Mouse (Mus musculus): ENCODE measurements around the gene Rhbdl2. TPM values are rescaled to one million over a fixed set of nuclear protein-coding genes. Genes with fewer than 3 reads are reported as not detected.

Gene Rhbdl2
- polyA plus RNA-seq (2017; shearing (Covaris generic)): 0.35 TPM

DNA sequence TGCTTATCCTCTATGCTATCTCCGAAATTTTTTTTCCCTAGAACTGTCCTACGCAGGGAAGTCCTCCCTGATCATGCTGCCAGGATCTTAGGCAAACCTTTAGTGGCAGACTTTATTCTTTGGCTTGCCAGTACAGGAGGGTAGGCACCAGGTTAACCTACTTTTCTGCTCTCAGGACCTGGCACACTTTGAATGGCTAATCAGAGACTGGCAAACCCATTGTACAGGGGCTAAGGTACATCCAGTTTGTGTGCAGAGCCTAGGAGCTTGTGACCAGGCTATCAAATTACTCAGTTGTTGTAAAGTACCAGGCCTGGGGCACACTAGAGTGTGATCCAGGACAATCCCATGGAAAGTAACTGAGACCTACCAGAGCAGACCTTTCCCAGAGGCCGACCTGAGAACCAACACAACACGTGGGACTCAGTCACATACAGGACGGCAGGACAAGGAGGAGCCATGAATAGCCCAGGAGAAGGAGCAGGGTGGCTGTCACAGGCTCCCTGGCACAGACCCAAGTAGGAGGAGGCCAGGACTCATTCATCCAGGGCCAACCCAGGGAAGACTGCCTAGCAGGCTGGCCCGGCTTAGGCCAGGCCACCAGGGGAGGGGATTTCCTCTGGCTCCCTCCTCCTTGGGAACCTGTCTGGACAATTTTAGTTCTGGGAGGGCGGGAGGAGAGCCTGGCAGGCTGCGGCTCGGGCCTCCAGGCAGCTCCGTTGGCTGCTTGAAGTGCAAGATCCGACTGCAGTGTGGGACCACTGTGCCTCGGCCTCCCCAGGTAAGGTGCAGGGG lies at the start of gene Rhbdl2:
Gene Rhbdl2, plus strand, starts transcription at position 684 of the 795 bp plus-strand sequence.

GRCm38 (mm10) chr4:123750152-123750651 lies 37.5 kb upstream of the Rhbdl2 start, which contains the start of gene Akirin1:
Gene Akirin1 (minus strand): TSS chr4:123750345.

DNA sequence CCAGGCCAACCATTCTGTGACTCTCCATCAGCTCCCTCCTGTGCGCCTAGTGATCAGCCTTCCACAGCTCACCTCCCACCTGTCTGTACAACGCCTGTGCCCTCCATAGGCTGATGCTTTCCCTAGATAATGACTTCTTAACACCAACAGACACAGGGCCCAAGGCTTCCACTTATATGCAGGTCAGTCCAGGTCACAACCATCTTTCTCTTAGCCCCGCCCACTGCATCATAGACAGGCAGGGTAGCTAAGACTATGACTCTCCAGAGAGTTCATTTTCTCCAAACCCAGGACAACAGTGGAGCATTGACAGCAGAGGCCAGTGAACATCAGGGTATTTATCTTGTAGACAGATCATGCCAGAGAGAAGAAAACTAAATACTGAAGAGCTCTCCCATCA lies 71.7 kb downstream of the Rhbdl2 start, which contains the start of gene 4933427I04Rik:
Gene 4933427I04Rik, plus strand, starts transcription at position 301 of the 400 bp plus-strand sequence.

Other genes with a start within 250 kb of the Rhbdl2 start
- 184 TPM for gene Macf1, start 103.5 kb upstream of the Rhbdl2 start, polyA plus RNA-seq (2017; shearing (Covaris generic))
- 161 TPM for gene Ndufs5, start 69.7 kb upstream of the Rhbdl2 start, polyA plus RNA-seq (2017; shearing (Covaris generic))
- gene Akirin1, start 37.5 kb upstream of the Rhbdl2 start, polyA plus RNA-seq (2017; shearing (Covaris generic)): 18.9 TPM
- gene 4933427I04Rik, start 71.8 kb downstream of the Rhbdl2 start, polyA plus RNA-seq (2017; shearing (Covaris generic)): not detected
- gene Mycbp, start 117.0 kb downstream of the Rhbdl2 start, polyA plus RNA-seq (2017; shearing (Covaris generic)): 13.1 TPM
- 17.1 TPM for gene Rragc, start 129.6 kb downstream of the Rhbdl2 start, polyA plus RNA-seq (2017; shearing (Covaris generic))
- gene 4930535I16Rik, start 130.1 kb downstream of the Rhbdl2 start, polyA plus RNA-seq (2017; shearing (Covaris generic)): not detected